Mouse (Mus musculus): ENCODE data around the gene Cables2. TPM values are rescaled to one million over a fixed set of nuclear protein-coding genes. Genes with fewer than 3 reads are reported as not detected.

Cables2 gene
- polyA plus RNA-seq, 1 experiment from 2014 or later: 9.2 TPM

- DNase-seq (ENCODE audit: extremely low spot score, low spot score): peak; percentile 78
- peak overlapping the region; percentile 70 for H3K27ac ChIP-seq
- no peaks in the 10 kb centered on the region for H3K36me3 ChIP-seq (replicated peaks)
- peaks cover 63% of the 10 kb centered on the region for H3K4me1 ChIP-seq
- H3K27me3 ChIP-seq (ENCODE audit: poor library complexity, severe bottlenecking): peaks cover 58% of the 10 kb centered on the region
- H3K4me3 ChIP-seq: peak overlapping the region; percentile 26
- WGBS: 1% methylated on average over 21 of the region's 21 CpGs
- H3K9me3 ChIP-seq: no peaks in the 10 kb centered on the region
Observed at GRCm38 (mm10) chr2:180227262-180228059, 45.8 kb downstream of the Cables2 start.

- 0 out of 2 replicates have a peak, but pooled peaks cover 2% of the 10 kb centered on the region for H3K36me3 ChIP-seq (replicated peaks)
- H3K27ac ChIP-seq: peak within 1 kb of the TSS; percentile 84
- peaks cover 68% of the 10 kb centered on the region for H3K4me1 ChIP-seq
- H3K9me3 ChIP-seq: no peaks in the 10 kb centered on the region
- H3K27me3 ChIP-seq (ENCODE audit: poor library complexity, severe bottlenecking): peaks cover 58% of the 10 kb centered on the region
- DNase-seq (ENCODE audit: extremely low spot score, low spot score): peak; percentile 79
- WGBS: under 1% methylated on average over 37 of the region's 37 CpGs
- H3K4me3 ChIP-seq: peak within 1 kb of the TSS; percentile 83
Observed at GRCm38 (mm10) chr2:180225762-180226378, 47.4 kb downstream of the Cables2 start, which contains the start of gene Lama5. Lama5 (minus strand) TSS chr2:180225859.

GRCm38 (mm10) chr2:180225044-180225761, 48.1 kb downstream of the Cables2 start:
- peaks cover 70% of the 10 kb centered on the region for H3K4me1 ChIP-seq
- 0 out of 2 replicates have a peak, but pooled peaks cover 3% of the 10 kb centered on the region for H3K36me3 ChIP-seq (replicated peaks)
- peak overlapping the region; percentile 84 for H3K27ac ChIP-seq
- no peaks in the 10 kb centered on the region for H3K9me3 ChIP-seq
- DNase-seq (ENCODE audit: extremely low spot score, low spot score): peak; percentile 57
- under 1% methylated on average over 55 of the region's 55 CpGs for WGBS
- H3K4me3 ChIP-seq: peak overlapping the region; percentile 83
- peaks cover 58% of the 10 kb centered on the region for H3K27me3 ChIP-seq (ENCODE audit: poor library complexity, severe bottlenecking)

GRCm38 (mm10) chr2:180224647-180225043, 48.7 kb downstream of the Cables2 start:
- peaks cover 58% of the 10 kb centered on the region for H3K27me3 ChIP-seq (ENCODE audit: poor library complexity, severe bottlenecking)
- no peak for DNase-seq (ENCODE audit: extremely low spot score, low spot score)
- H3K4me3 ChIP-seq: peak overlapping the region; percentile 83
- under 1% methylated on average over 13 of the region's 13 CpGs for WGBS
- peaks cover 4% of the 10 kb centered on the region; the same call in 1 of the 2 replicates for H3K36me3 ChIP-seq (replicated peaks)
- peaks cover 75% of the 10 kb centered on the region for H3K4me1 ChIP-seq
- H3K27ac ChIP-seq: peak overlapping the region; percentile 84
- H3K9me3 ChIP-seq: no peaks in the 10 kb centered on the region

DNA sequence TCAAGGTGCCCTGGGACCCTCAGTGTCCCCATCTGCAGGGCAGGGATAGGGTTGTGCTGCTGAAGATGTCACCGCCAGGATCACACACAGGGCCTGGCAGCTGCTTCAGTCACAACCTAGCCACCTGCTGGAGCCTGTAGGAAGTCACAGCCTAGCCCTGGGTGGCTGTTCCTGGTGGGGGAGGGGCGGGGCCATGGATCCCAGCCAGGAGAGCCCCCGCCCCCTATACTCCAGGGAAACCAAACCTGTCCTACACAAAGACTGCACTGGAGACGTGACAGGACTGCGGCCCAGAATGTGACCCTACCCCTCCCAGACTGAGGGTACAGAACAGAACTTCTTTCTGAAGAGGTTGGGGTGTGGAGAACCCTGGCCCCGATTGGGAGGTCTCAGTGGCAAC, 51.0 kb downstream of the Cables2 start:
- WGBS: 18% methylated on average over 6 of the region's 6 CpGs
- Histone ChIP-seq H3K4me3 (no peak overlapping the region), H3K27me3 (ENCODE audit: poor library complexity, severe bottlenecking) (peaks cover 46% of the 10 kb centered on the region), H3K27ac (peak overlapping the region; percentile 44; the same call in 1 of the 2 replicates), H3K36me3 (replicated peaks) (peaks cover 4% of the 10 kb centered on the region; the same call in 1 of the 2 replicates), H3K9me3 (no peaks in the 10 kb centered on the region), H3K4me1 (peaks cover 86% of the 10 kb centered on the region)
- DNase-seq (ENCODE audit: extremely low spot score, low spot score): no peak

DNA sequence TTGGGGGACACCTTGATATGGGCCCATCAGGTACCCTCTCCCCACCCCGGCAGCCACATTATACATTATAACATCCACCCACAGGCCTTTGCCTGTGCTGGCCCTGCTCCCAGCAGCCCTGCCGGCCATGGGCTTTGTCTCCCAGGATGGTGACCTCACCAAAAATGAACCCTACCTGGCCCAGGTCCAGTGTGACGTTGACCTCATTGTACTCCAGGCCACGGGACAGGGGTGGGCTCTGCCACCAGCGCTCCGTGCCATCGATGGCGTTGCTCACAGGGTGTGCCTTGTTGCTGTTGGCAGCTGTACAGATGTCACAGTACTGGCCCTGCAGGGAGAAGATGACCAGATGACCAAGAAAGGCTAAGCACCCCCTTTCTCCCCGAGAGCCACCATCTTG, 52.2 kb downstream of the Cables2 start:
- H3K4me1 ChIP-seq: peaks cover 79% of the 10 kb centered on the region
- peaks cover 4% of the 10 kb centered on the region; the same call in 1 of the 2 replicates for H3K36me3 ChIP-seq (replicated peaks)
- H3K27ac ChIP-seq: no peak overlapping the region
- no peak overlapping the region for H3K4me3 ChIP-seq
- no peaks in the 10 kb centered on the region for H3K9me3 ChIP-seq
- peaks cover 34% of the 10 kb centered on the region for H3K27me3 ChIP-seq (ENCODE audit: poor library complexity, severe bottlenecking)
- 93% methylated on average over 9 of the region's 9 CpGs for WGBS
- DNase-seq (ENCODE audit: extremely low spot score, low spot score): no peak

- Histone ChIP-seq H3K4me3 (no peak overlapping the region), H3K27ac (0 out of 2 replicates have a peak overlapping the region, but pooled peaks have one; percentile 69), H3K36me3 (replicated peaks) (peaks cover 4% of the 10 kb centered on the region; the same call in 1 of the 2 replicates), H3K9me3 (no peaks in the 10 kb centered on the region), H3K4me1 (peaks cover 74% of the 10 kb centered on the region), H3K27me3 (ENCODE audit: poor library complexity, severe bottlenecking) (peaks cover 26% of the 10 kb centered on the region)
- WGBS: 85% methylated on average over 9 of the region's 9 CpGs
- no peak for DNase-seq (ENCODE audit: extremely low spot score, low spot score)
Observed at GRCm38 (mm10) chr2:180220165-180220564, 53.1 kb downstream of the Cables2 start.

DNA sequence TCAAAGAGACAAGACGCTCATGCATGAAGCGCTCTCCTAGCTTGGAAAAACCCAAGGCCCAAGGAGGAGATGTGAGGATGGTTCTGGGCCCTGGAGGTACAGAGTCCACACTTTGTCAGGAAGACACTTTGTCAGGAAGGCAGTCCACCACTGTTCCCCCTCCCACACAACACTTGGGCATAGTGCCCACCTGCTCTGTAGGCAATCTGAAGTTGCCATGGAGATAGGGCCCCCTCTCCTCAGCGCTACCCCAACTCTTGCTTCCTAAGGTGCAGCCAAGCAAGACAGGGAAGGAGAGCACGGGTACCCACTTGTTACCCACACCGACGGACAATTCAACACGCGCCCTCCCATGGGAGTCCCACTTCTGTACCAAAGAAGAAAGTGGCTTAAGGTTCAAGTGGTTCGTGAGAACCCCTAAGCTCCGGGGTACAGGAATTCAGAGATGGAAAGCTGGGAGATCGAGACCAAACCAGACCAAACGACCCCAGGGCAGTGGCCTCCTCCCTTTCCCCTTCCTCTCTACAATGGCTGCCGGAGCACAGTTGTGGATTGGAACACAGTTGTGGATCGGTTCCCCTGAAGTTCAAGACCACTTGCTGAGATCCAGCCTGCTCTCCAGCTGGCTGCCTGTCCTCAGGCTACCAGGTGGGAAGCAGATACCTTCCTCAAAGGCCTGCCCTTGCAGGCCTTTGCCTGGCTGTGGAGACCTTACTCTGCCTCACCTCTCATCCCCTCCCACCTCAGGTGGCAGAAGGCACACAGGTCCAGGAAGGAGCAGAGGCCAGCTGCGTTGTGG, 54.0 kb downstream of the Cables2 start:
- Histone ChIP-seq H3K4me3 (no peak overlapping the region), H3K9me3 (no peaks in the 10 kb centered on the region), H3K4me1 (peaks cover 74% of the 10 kb centered on the region), H3K27ac (0 out of 2 replicates have a peak overlapping the region, but pooled peaks have one; percentile 69), H3K27me3 (ENCODE audit: poor library complexity, severe bottlenecking) (peaks cover 17% of the 10 kb centered on the region), H3K36me3 (replicated peaks) (peaks cover 4% of the 10 kb centered on the region; the same call in 1 of the 2 replicates)
- DNase-seq (ENCODE audit: extremely low spot score, low spot score): no peak
- WGBS: 82% methylated on average over 15 of the region's 15 CpGs

DNA sequence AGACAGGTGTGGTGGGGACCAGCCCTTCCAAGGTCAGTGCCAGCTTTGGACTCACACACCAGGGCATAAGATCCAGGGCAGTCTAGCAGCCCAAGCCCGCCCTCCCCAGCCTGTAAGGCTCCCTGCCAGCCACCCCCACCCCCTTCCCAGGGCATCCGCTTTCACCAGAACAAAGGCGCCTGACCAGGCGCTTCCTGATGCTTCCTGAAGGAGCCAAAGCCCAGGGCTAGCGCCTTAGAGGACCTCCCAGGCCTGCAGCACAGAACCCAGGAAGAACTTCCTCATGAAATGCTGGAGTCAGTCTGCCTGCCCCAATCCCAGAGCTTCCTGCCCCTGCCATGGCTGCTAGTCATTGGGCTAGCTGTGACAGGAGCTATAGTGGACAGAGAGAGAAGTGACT, 54.6 kb downstream of the Cables2 start:
- Histone ChIP-seq H3K27ac (peak overlapping the region; percentile 69), H3K9me3 (no peaks in the 10 kb centered on the region), H3K4me3 (no peak overlapping the region), H3K27me3 (ENCODE audit: poor library complexity, severe bottlenecking) (peaks cover 11% of the 10 kb centered on the region), H3K4me1 (peaks cover 71% of the 10 kb centered on the region), H3K36me3 (replicated peaks) (peaks cover 4% of the 10 kb centered on the region; the same call in 1 of the 2 replicates)
- DNase-seq (ENCODE audit: extremely low spot score, low spot score): no peak
- 20% methylated on average over 5 of the region's 5 CpGs for WGBS

- H3K4me1 ChIP-seq: peaks cover 67% of the 10 kb centered on the region
- H3K27me3 ChIP-seq (ENCODE audit: poor library complexity, severe bottlenecking): peaks cover 6% of the 10 kb centered on the region
- no peak overlapping the region for H3K4me3 ChIP-seq
- DNase-seq (ENCODE audit: extremely low spot score, low spot score): no peak
- WGBS: 73% methylated on average over 3 of the region's 3 CpGs
- H3K27ac ChIP-seq: peak overlapping the region; percentile 69
- peaks cover 6% of the 10 kb centered on the region; the same call in 1 of the 2 replicates for H3K36me3 ChIP-seq (replicated peaks)
- no peaks in the 10 kb centered on the region for H3K9me3 ChIP-seq
Observed at GRCm38 (mm10) chr2:180218241-180218640, 55.1 kb downstream of the Cables2 start.

GRCm38 (mm10) chr2:180217587-180217986, 55.7 kb downstream of the Cables2 start:
- Histone ChIP-seq H3K27me3 (ENCODE audit: poor library complexity, severe bottlenecking) (no peaks in the 10 kb centered on the region), H3K4me1 (peaks cover 60% of the 10 kb centered on the region), H3K27ac (peak overlapping the region; percentile 69; the same call in 1 of the 2 replicates), H3K9me3 (no peaks in the 10 kb centered on the region), H3K36me3 (replicated peaks) (peaks cover 10% of the 10 kb centered on the region; the same call in 1 of the 2 replicates), H3K4me3 (no peak overlapping the region)
- 82% methylated on average over 8 of the region's 8 CpGs for whole genome bisulfite sequencing
- DNase-seq (ENCODE audit: extremely low spot score, low spot score): no peak
